Mouse (Mus musculus): ENCODE results near the gene Arid5b.

Gene Arid5b

DNA sequence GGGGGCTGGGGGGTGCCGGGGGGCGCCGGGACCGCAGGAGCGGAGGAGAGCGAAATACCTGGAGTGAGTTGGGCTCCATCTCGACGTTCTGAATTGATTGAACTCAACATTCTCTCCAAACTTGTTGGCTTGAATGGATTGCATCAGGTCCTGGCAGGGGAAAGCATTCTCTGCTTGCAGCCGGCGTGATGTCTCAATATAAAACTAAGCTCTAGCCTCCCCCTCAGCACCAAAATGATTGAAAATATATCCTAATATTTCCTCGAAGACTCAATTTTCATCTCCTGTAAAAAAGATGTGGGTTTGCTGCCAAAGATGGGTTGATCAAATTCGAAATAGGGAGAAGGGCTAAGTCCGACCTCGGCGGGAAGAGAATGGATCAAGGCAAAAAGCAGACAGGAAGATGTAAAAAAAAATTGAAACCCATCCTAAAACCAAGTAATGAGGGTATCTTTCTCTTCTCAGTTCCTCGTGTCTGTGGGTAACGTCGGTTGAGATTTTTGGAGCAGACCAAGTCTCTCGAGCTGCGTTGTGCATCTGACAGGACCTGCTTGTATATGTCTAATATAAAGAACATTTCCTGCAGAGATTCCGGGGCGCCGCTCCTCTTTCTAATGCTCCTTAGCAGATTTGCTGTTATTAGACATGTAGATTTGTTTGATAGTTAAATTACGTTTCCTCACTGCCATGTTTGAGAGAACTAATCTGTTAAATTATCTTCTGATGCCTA lies at the start of gene Arid5b:
TSS of gene Arid5b (minus strand) at position 109 of the 730 bp plus-strand sequence.
- no peak for DNase-seq (ENCODE audit: low spot score)

GRCm38 (mm10) chr10:68325378-68325777 lies 46.8 kb upstream of the Arid5b start:
- DNase-seq (ENCODE audit: low spot score), result no peak

- DNase-seq (ENCODE audit: low spot score), result no peak
Observed at GRCm38 (mm10) chr10:68324061-68324460, 45.5 kb upstream of the Arid5b start.

DNA sequence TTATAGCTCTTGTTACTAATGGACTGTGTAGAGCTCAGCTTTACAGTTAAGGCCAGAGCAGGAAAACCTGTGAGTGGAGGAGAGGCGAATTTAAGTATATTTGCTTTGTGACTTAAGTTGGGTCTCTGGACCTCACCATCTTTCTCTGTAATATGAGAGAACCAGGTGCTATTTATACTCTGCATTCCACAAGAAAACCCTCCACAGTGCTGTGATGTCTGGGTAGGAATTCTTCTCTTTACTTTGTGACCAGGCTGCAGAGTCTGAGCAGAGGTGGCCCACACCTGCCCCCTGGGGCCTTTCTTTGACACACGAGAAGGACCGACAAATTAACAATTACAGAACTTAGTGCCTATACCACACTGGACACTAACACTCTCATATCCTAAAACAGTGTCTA lies 44.6 kb upstream of the Arid5b start:
- DNase-seq (ENCODE audit: low spot score), result no peak

DNA sequence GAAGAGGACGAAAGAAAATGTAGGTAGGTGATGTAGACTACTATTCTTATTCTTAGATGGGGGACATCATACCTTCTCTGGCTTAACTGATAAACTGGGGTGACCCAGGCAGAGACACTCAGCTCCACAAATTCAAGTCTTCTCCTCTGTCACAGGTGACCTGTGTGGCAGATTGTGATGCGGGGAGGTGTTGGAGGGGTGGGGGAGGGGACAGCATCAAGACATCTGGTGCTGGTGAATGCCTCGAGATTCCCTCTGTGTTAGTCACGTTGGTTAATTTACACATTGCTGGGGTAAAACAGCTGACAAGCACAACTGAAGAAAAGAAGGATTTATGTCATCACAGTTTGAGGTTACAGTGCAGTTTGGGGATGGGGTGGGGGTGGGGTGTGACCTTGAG lies 42.4 kb upstream of the Arid5b start:
- no peak for DNase-seq (ENCODE audit: low spot score)

DNA sequence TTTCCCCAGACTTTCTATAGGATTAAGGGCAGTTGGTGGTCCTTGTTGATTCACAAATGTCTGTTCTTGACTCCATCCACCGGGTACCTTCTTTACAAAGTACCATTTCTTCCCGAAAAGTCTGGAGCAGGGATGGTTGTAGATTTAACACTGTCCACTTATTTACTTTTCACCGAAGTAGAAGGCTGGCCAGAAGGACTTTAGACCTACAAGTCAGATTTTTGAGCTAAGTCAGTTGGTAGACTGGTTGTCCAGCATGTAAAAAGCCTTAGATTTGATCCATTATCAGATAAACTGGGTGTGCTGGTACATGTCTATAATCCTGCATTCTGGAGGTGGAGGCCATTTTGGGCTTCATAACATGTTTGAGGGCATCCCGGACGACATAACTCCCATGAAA lies 42.0 kb upstream of the Arid5b start:
- DNase-seq (ENCODE audit: low spot score), result no peak

DNA sequence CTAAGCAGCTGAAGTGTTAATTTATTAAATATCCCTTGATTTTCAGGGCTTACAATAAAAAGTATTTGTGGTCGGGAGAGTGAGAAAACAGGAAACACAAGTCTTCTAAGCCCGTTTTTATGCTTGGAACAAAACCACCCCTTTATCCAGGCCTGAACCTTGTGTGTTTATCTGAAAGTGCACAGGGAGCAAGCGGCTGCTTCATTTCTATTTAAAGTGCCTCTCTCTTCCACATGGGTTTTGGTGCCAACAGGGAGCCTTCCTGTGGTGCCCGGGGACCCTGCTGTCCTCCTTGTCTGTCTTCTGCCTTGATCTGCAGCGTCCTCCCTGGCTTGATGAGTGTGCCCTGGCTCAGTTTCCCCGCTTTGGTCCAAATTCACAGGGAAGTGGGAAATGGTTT lies 40.9 kb upstream of the Arid5b start:
- DNase-seq (ENCODE audit: low spot score), result no peak

DNA sequence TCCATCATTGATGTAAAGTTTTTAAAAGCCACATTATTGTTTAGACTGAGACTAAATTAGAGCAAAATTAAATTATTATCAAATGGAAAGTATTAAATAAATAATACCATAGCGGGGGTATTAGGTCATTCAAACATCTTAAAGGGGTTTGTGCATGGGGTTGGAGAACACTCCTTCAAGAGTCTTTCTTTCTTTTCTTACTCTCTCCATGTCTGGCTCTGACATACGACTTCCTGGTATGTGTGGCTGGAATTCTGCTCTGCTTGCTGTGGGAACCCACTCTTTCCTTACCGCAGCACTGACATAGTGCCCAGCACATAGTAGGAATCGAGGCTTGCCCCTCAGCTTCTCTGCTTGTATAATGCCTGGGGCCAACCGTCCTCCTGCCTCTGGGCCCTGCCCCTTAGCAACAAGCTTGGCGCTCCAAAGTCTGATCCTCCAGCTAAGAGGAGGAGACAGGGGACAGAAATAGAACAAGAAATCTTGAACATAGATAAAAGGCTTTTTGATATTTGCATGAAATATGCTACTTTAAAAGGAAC lies 40.0 kb upstream of the Arid5b start:
- DNase-seq (ENCODE audit: low spot score), result no peak

- no peak for DNase-seq (ENCODE audit: low spot score)
Observed at GRCm38 (mm10) chr10:68312734-68313133, 34.2 kb upstream of the Arid5b start.

- no peak for DNase-seq (ENCODE audit: low spot score)
Observed at GRCm38 (mm10) chr10:68301013-68301412, 22.5 kb upstream of the Arid5b start.

DNA sequence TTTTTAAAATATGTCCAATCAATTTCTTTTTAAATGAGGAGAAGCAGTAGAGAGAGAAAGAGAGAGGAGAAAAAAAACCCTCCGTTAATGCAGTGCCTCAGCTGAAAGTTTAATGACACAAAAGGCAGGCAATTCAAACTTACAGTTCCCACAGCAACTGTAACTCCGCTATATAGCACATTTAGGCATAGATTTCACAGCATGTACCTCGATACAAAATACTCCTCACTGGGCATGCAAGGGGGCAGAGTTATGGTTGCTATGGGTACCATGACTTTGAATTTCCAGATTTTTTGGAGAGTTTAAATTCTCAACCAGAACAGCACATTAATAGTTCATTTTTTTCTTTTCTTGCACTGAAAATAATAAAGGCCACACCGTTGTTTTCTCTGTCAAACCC lies 10.9 kb upstream of the Arid5b start:
- DNase-seq (ENCODE audit: low spot score), result no peak

DNA sequence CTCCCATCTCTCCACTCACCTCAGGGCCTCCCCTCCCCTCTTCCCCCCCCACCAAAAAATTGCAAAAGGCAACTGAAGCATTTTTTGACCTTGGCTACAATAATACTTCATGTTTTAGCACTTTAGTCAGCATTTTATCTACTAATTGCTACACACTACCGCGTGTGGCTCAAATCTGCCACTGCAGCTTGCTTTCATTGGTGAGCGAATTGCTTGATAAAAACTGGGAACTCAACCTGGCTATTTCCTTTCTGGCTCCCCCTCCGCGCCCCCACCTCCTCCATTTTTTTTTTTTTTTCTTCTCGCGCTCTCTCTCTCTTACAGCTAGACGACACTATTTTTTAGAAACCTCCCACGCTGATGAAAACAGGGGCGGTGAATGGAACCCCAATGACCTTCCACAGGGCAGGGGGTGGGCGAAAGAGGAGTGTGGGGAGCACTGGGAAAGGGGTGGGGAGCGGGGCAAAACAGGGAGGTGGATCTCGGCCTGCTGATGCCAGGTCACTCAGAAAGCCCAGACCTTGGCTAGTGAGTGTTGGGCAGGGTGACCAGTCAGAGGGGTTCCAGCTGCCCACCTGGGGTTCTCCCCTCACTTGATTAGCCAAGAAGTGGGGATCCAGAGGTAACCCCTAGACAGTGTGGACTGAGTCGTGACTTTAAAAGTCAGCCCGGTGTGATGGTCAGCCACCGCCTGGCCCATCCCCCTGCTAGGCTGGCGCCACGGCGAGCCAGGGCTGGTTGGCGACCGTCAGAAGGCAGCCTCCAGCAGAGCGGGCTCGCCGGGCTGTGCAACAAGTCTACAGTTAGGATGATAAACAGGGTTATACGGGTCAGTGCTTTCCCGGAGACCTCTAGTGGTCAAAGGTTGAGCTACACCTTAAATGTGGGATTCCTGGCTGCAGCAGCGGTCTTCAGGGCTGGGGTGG lies 4.2 kb upstream of the Arid5b start:
- no peak for DNase-seq (ENCODE audit: low spot score)

GRCm38 (mm10) chr10:68281775-68282106 lies 3.2 kb upstream of the Arid5b start:
- no peak for DNase-seq (ENCODE audit: low spot score)

DNA sequence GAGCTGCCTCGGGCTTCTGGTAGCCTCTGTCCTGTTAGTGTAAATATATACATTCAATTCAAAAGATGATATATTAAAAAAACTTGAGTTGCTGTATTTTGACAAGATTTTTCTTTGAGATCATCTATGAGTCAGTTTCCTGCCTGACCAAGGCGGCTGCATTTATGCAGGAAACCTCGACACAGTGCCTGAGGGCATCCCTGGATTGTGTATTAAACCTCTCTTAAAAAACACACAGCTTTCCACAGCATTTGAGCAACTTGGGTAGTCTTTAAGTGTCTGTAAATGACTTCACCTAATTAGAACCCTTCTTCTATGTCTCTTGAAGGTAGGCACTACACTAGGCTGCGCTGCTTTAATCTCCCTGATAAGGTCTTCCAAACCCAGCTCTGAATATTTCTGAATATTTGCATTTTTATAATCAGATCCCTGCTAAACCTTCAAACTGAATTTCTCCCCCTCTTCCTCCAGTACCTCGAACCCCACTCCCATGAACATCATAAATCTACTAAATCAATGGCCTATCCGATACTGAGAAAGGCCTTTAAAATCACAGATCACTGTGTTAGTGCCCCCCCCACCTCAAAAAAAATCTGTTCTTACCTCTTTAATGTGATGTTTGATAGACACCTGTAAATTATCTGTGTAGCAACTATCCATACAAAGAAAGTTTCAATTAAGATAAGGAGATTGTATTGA lies 2.7 kb upstream of the Arid5b start:
- no peak for DNase-seq (ENCODE audit: low spot score)

GRCm38 (mm10) chr10:68279516-68280501 lies 1.3 kb upstream of the Arid5b start:
- DNase-seq (ENCODE audit: low spot score), result no peak

DNA sequence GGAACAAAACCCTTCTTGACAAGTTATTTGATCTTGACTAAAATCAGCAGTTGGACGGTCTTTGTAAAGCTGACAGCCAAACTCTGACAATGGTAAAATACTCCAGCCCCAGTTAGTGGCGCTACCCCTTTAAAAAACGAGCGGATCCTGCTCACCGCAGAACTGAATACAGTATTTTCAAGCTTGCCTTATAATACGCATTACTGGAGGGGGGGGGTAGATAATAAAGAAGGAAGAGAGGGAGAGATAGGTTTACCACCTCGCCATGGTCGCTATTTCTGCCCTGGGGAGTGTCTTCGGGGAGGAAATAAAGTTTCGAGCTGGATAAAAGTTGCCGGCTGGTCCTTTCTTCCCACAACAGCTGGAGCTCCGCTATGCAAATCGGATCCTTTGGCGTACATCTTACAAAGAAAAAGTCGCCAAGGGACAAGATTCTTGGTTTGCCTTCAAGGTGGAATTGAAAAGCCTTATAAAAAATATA lies 829 bp downstream of the Arid5b start:
- DNase-seq (ENCODE audit: low spot score), result no peak

DNA sequence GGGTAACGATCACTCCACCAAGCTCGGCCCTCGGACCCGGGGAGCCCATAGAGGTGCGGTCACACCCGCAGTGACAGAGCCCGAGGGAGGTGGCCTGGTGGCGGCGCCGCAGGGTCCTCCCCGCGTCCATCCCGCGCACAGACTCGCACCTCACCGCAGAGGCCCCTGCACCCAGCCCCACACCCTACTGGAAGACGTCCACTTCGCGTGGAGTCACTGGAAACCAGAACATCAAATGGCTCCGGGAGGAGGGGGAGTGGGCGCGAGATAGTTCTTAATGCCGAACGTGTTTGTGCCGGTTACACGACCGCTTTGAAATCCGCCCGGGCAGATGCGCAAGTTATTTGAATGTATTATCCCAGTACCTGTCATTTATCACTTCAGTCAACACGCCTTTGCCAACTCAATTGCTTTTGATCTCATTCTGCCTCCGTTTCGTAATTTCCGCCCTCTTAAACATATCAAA lies 1.5 kb downstream of the Arid5b start:
- DNase-seq (ENCODE audit: low spot score), result no peak

DNA sequence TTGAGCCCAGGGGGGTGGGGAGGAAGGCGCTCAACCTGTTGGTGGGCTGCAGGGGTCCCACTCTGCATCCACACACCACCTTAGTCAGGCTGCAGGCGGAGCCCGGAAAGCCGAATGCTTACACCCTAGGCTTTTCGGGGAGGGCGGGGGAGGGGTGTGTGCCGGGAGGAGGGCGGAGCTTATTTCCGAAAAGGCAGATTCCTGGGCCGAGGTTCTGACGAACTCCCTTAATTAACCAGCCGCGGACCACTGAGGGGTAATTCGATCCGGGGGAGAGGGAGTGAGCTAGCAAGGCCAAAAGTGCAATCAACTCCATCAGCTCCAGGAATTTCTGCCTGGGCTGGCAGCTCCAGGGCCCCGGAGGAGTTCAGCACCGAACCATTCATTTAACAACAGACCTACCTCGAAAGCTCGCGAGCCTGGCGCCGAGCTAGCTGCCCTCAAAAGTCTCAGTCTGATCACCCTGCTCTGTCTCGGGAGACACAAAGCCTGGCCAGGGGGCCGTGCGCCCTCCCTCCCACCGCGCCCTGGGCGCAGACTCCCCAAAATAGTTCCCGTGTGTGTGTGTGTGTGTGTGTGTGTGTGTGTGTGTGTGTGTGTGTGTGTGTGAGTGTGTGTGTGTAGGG lies 2.1 kb downstream of the Arid5b start:
- no peak for DNase-seq (ENCODE audit: low spot score)

- DNase-seq (ENCODE audit: low spot score), result no peak
Observed at GRCm38 (mm10) chr10:68274900-68275760, 3.4 kb downstream of the Arid5b start.

DNA sequence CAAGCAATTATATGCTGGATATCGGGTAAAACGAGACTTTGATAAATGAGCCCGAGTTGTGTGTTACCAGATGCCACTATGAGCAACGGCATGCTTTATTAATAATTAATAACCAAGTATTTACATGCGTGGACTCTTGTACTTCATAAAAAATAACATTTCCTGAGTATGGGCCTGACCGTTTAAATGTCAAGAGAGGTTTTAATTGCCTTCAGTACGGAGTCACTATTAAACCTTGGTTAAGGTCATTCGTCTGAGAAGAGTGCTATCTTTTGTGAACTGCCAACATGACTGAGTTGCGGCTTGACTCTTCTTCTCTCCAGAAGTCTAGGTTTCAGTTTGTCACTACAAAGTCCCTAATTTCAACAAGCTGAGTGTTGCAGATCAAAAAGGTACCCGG lies 8.8 kb downstream of the Arid5b start:
- DNase-seq (ENCODE audit: low spot score), result no peak

Data from layer of hippocampus, adult 9-10 months (tissue).